Mouse (Mus musculus) heart, adult 18-20 months (tissue): Measurements from ENCODE around the gene Rpl38. TPM values are rescaled to one million over a fixed set of nuclear protein-coding genes. Genes with fewer than 3 reads are reported as not detected.

Experiments used
- DNase-seq, 2 experiments: peaks; one replicate each; pipeline ENCODE4 v3.0.0; 2021 to 2022; ENCODE audit warnings: mixed read lengths in 1 of 2
- total RNA-seq, 2 experiments: library from RNA; stranded (reverse); gene quantifications; 2 replicates each; pipeline ENCODE4 v1.2.3; 2021

The Rpl38 gene
- total RNA-seq, 2 experiments from 2014 or later: 681 to 698 TPM

- no peak for DNase-seq
Measured at GRCm38 (mm10) chr11:114704071-114704913, 36.0 kb downstream of the Rpl38 start.

- DNase-seq: no peak
Measured at GRCm38 (mm10) chr11:114706358-114706757, 38.0 kb downstream of the Rpl38 start.

- no peak for DNase-seq
Measured at GRCm38 (mm10) chr11:114711393-114711792, 43.1 kb downstream of the Rpl38 start.

GRCm38 (mm10) chr11:114711861-114712260 is 43.5 kb downstream of the Rpl38 start:
- no peak for DNase-seq

- DNase-seq: no peak
Measured at GRCm38 (mm10) chr11:114714526-114714925, 46.2 kb downstream of the Rpl38 start.

- peak; percentile 51 to 67 for DNase-seq
Measured at GRCm38 (mm10) chr11:114715531-114715930, 47.2 kb downstream of the Rpl38 start.

- no peak for DNase-seq
Measured at GRCm38 (mm10) chr11:114720535-114720934, 52.2 kb downstream of the Rpl38 start.

Other genes with a start within 250 kb of the Rpl38 start
- 1 to 10 TPM; 3.5 to 4.1 TPM for gene Ttyh2, start 6.9 kb downstream of the Rpl38 start, total RNA-seq
- under 1 TPM in 1 of 2 experiments, not detected in 1; 0.46 TPM for gene Dnaic2, start 58.9 kb downstream of the Rpl38 start, total RNA-seq
- gene Kif19a, start 96.9 kb downstream of the Rpl38 start, total RNA-seq: 1 to 10 TPM in 1 of 2 experiments, under 1 TPM in 1; 0.42 to 1.3 TPM
- gene Btbd17, start 127.4 kb downstream of the Rpl38 start, total RNA-seq: not detected
- gene Gpr142, start 130.4 kb downstream of the Rpl38 start, total RNA-seq: not detected
- gene Gprc5c, start 182.6 kb downstream of the Rpl38 start, total RNA-seq: 1 to 10 TPM; 5.1 to 7.5 TPM
- under 1 TPM; 0.62 to 0.98 TPM for gene Cd300a, start 221.5 kb downstream of the Rpl38 start, total RNA-seq